Mouse (Mus musculus): ENCODE measurements around the gene Adcy2.

GRCm38 (mm10) chr13:68585441-68585840, 413.9 kb downstream of the Adcy2 start:
- no peak for TF ChIP-seq EP300 (IDR thresholded peaks at IDR 0.05; ENCODE audit: insufficient read depth, low read depth, low read length)
- TF ChIP-seq POLR2A (IDR thresholded peaks at IDR 0.05; ENCODE audit: insufficient read depth, low read length), result no peak

Measured in ES-Bruce4 (cell line).